Mouse (Mus musculus): ENCODE data around the gene Heatr5b.

- no peak for TF ChIP-seq TCF12 (IDR thresholded peaks at IDR 0.05; ENCODE audit: low read depth, low read length)
- TF ChIP-seq EP300 (IDR thresholded peaks at IDR 0.05; ENCODE audit: low read depth in 1 of 2, low read length in 2 of 2) = no peak
- TF ChIP-seq GATA1 (IDR thresholded peaks at IDR 0.05; ENCODE audit: low read depth, low read length) = no peak
- no peak for TF ChIP-seq CTCF (IDR thresholded peaks at IDR 0.05 in 2 of 3, conservative IDR thresholded peaks at IDR 0.05 in 1 of 3; ENCODE audit: control insufficient read depth in 1 of 3, insufficient read depth in 1 of 3, low read depth in 2 of 3, low read length in 3 of 3, poor library complexity in 1 of 3, severe bottlenecking in 1 of 3)
- no peak for TF ChIP-seq POLR2A (IDR thresholded peaks at IDR 0.05; ENCODE audit: control insufficient read depth in 1 of 2, insufficient read depth in 1 of 2, low read depth in 1 of 2, low read length in 2 of 2, poor library complexity in 1 of 2)
- TF ChIP-seq MAX (IDR thresholded peaks at IDR 0.05; ENCODE audit: low read length) = no peak
- TF ChIP-seq SIN3A (IDR thresholded peaks at IDR 0.05; ENCODE audit: low read length) = no peak
- no peak for TF ChIP-seq TBP (IDR thresholded peaks at IDR 0.05; ENCODE audit: low read depth, low read length)
- no peak for TF ChIP-seq UBTF (IDR thresholded peaks at IDR 0.05; ENCODE audit: borderline replicate concordance, insufficient read depth, low read depth, low read length)
- TF ChIP-seq ZC3H11A (IDR thresholded peaks at IDR 0.05; ENCODE audit: low read depth, low read length) = no peak
- TF ChIP-seq SMC3 (IDR thresholded peaks at IDR 0.05; ENCODE audit: low read depth, low read length) = no peak
- no peak for TF ChIP-seq MXI1 (IDR thresholded peaks at IDR 0.05; ENCODE audit: low read depth, low read length)
- TF ChIP-seq HCFC1 (IDR thresholded peaks at IDR 0.05; ENCODE audit: low read depth, low read length) = no peak
- no peak for TF ChIP-seq GABPA (IDR thresholded peaks at IDR 0.05; ENCODE audit: low read depth, low read length)
Measured at GRCm38 (mm10) chr17:78768937-78769336, 66.2 kb downstream of the Heatr5b start.

Measured in MEL (cell line).